Mouse (Mus musculus) intestine, embryonic 15.5 days (tissue): ENCODE measurements around the gene Icos. TPM values are rescaled to one million over a fixed set of nuclear protein-coding genes. Genes with fewer than 3 reads are reported as not detected.

Experiments
- polyA plus RNA-seq: library from polyadenylated mRNA; unstranded; fragments of >200 nt; fragmentation: Nextera tagmentation; extraction: Ambion mirVana; gene quantifications from 2 replicates; pipeline ENCODE4 v1.2.1, GENCODE M21; 2015

The Icos gene
- polyA plus RNA-seq, 1 experiment from 2014 or later: 0.70 TPM

Other genes with a start within 250 kb of the Icos start
- gene Ctla4, start 90.9 kb upstream of the Icos start, polyA plus RNA-seq: not detected in 2 replicates